Mouse (Mus musculus) midbrain, embryonic 10.5 days (tissue): ENCODE measurements around the gene Gpx3. TPM values are rescaled to one million over a fixed set of nuclear protein-coding genes. Genes with fewer than 3 reads are reported as not detected.
A peak's percentile ranks its signal among the peaks of the same experiment; 100 is the strongest.
"Not testable (repeated sequence)": the region's sequence is repeated elsewhere in the genome, so short reads cannot be mapped to it uniquely, and the experiment has no call there.

Experiments
- DNase-seq: peaks from one replicate; pipeline ENCODE4 v3.0.0-alpha.2; 2017; ENCODE audit warnings: low spot score
- H3K27ac ChIP-seq: fragments of 300-500 bp; sonication (generic); replicated peaks from 2 replicates; pipeline ENCODE4 v1.5.1; 2016; ENCODE audit warnings: mild to moderate bottlenecking
- H3K27me3 ChIP-seq: fragments of 300-500 bp; sonication (generic); 2 replicates; pipeline ENCODE4 v1.6.1; 2016; ENCODE audit warnings: low read depth, mild to moderate bottlenecking; ENCODE audit not compliant: poor library complexity, severe bottlenecking
- H3K36me3 ChIP-seq: fragments of 300-500 bp; sonication (generic); 2 replicates; pipeline ENCODE4 v1.6.1; 2016; ENCODE audit warnings: mild to moderate bottlenecking, moderate library complexity
- H3K4me1 ChIP-seq: fragments of 300-500 bp; sonication (generic); 2 replicates; pipeline ENCODE4 v1.6.1; 2016
- H3K4me3 ChIP-seq: fragments of 300-500 bp; sonication (generic); 2 replicates; pipeline ENCODE4 v1.5.1; 2016; ENCODE audit warnings: mild to moderate bottlenecking, moderate library complexity
- H3K9me3 ChIP-seq: fragments of 300-500 bp; sonication (generic); replicated peaks from 2 replicates; pipeline ENCODE4 v1.6.1; 2016; ENCODE audit warnings: mild to moderate bottlenecking
- WGBS: fragments of 180-500 bp; shearing (Covaris S2); methylation state at CpG from one replicate; pipeline ENCODE4 v1.1.7; 2016; 5-methylcytosine and 5-hydroxymethylcytosine counted together
- polyA plus RNA-seq: library from polyadenylated mRNA; unstranded; fragments of >200 nt; fragmentation: Nextera tagmentation; extraction: Ambion mirVana; gene quantifications from 2 replicates; pipeline ENCODE4 v1.2.1, GENCODE M21; 2016

Gene Gpx3
- polyA plus RNA-seq, 1 experiment from 2014 or later: 72.1 TPM

GRCm38 (mm10) chr11:54887927-54888326 lies 14.3 kb upstream of the Gpx3 start:
- Histone ChIP-seq H3K27ac (no peak overlapping the region), H3K36me3 (no peaks in the 10 kb centered on the region), H3K4me3 (no peak overlapping the region), H3K9me3 (no peaks in the 10 kb centered on the region), H3K4me1 (peaks cover 17% of the 10 kb centered on the region), H3K27me3 (no peaks in the 10 kb centered on the region)
- no peak for DNase-seq
- 89% methylated on average over 6 of the region's 6 CpGs for WGBS

GRCm38 (mm10) chr11:54891341-54891740 lies 10.9 kb upstream of the Gpx3 start:
- H3K36me3 ChIP-seq: no peaks in the 10 kb centered on the region
- H3K27me3 ChIP-seq: no peaks in the 10 kb centered on the region
- H3K27ac ChIP-seq: no peak overlapping the region
- no peak overlapping the region for H3K4me3 ChIP-seq
- H3K9me3 ChIP-seq: no peaks in the 10 kb centered on the region
- no peak for DNase-seq
- peaks cover 13% of the 10 kb centered on the region for H3K4me1 ChIP-seq
- WGBS: 81% methylated on average over 5 of the region's 5 CpGs

GRCm38 (mm10) chr11:54892091-54892490 lies 10.2 kb upstream of the Gpx3 start:
- DNase-seq: no peak
- no peaks in the 10 kb centered on the region for H3K9me3 ChIP-seq
- peaks cover 13% of the 10 kb centered on the region for H3K4me1 ChIP-seq
- no peak overlapping the region for H3K27ac ChIP-seq
- H3K27me3 ChIP-seq: no peaks in the 10 kb centered on the region
- no peaks in the 10 kb centered on the region for H3K36me3 ChIP-seq
- no peak overlapping the region for H3K4me3 ChIP-seq
- 56% methylated on average over 7 of the region's 7 CpGs for WGBS

GRCm38 (mm10) chr11:54894589-54894988 lies 7.7 kb upstream of the Gpx3 start:
- no peak for DNase-seq
- WGBS: 81% methylated on average over 9 of the region's 9 CpGs
- H3K27ac ChIP-seq: no peak overlapping the region
- H3K9me3 ChIP-seq: no peaks in the 10 kb centered on the region
- peaks cover 19% of the 10 kb centered on the region for H3K4me1 ChIP-seq
- no peaks in the 10 kb centered on the region for H3K27me3 ChIP-seq
- H3K36me3 ChIP-seq: no peaks in the 10 kb centered on the region
- H3K4me3 ChIP-seq: no peak overlapping the region

- not testable (repeated sequence) for H3K27ac ChIP-seq, H3K27me3 ChIP-seq, H3K9me3 ChIP-seq, H3K4me3 ChIP-seq, DNase-seq, H3K36me3 ChIP-seq
- H3K4me1 ChIP-seq: peaks cover 18% of the 10 kb centered on the region
- 96% methylated on average over 3 of the region's 3 CpGs for WGBS
Measured at GRCm38 (mm10) chr11:54896646-54897045, 5.6 kb upstream of the Gpx3 start.

GRCm38 (mm10) chr11:54897470-54897869 lies 4.8 kb upstream of the Gpx3 start:
- DNase-seq: no peak
- WGBS: 57% methylated on average over 5 of the region's 5 CpGs
- Histone ChIP-seq H3K4me3 (no peak overlapping the region), H3K27ac (no peak overlapping the region), H3K27me3 (no peaks in the 10 kb centered on the region; the same call in 1 of the 2 replicates), H3K9me3 (no peaks in the 10 kb centered on the region), H3K4me1 (peaks cover 15% of the 10 kb centered on the region), H3K36me3 (no peaks in the 10 kb centered on the region)

GRCm38 (mm10) chr11:54899657-54900056 lies 2.6 kb upstream of the Gpx3 start:
- no peak for DNase-seq
- Histone ChIP-seq H3K27me3 (peaks cover 9% of the 10 kb centered on the region), H3K9me3 (no peaks in the 10 kb centered on the region), H3K4me3 (no peak overlapping the region), H3K4me1 (peaks cover 31% of the 10 kb centered on the region), H3K36me3 (no peaks in the 10 kb centered on the region), H3K27ac (no peak overlapping the region)
- 75% methylated on average over 4 of the region's 4 CpGs for WGBS

- peak overlapping the region; percentile 67 for H3K4me3 ChIP-seq
- peaks cover 9% of the 10 kb centered on the region for H3K27me3 ChIP-seq
- H3K27ac ChIP-seq: peak overlapping the region; percentile 70; the same call in 1 of the 2 replicates
- DNase-seq: no peak
- 76% methylated on average over 5 of the region's 5 CpGs for WGBS
- no peaks in the 10 kb centered on the region for H3K9me3 ChIP-seq
- H3K36me3 ChIP-seq: peaks cover 9% of the 10 kb centered on the region; the same call in 1 of the 2 replicates
- peaks cover 27% of the 10 kb centered on the region for H3K4me1 ChIP-seq
Measured at GRCm38 (mm10) chr11:54903339-54903738, 1.1 kb downstream of the Gpx3 start.

GRCm38 (mm10) chr11:54903940-54904706 lies 1.9 kb downstream of the Gpx3 start:
- no peak overlapping the region for H3K4me3 ChIP-seq
- no peak for DNase-seq
- WGBS: 68% methylated on average over 4 of the region's 4 CpGs

GRCm38 (mm10) chr11:54905086-54905485 lies 2.8 kb downstream of the Gpx3 start:
- no peaks in the 10 kb centered on the region for H3K9me3 ChIP-seq
- H3K4me1 ChIP-seq: peaks cover 27% of the 10 kb centered on the region
- no peak overlapping the region for H3K27ac ChIP-seq
- no peak overlapping the region for H3K4me3 ChIP-seq
- H3K27me3 ChIP-seq: peaks cover 9% of the 10 kb centered on the region
- 92% methylated on average over 3 of the region's 3 CpGs for WGBS
- no peak for DNase-seq
- H3K36me3 ChIP-seq: peaks cover 23% of the 10 kb centered on the region

More at GRCm38 (mm10) chr11:54903940-54904706, 1.9 kb downstream of the Gpx3 start:
- Histone ChIP-seq H3K27ac (no peak overlapping the region), H3K4me1 (peaks cover 27% of the 10 kb centered on the region), H3K9me3 (no peaks in the 10 kb centered on the region), H3K36me3 (peaks cover 13% of the 10 kb centered on the region), H3K27me3 (peaks cover 9% of the 10 kb centered on the region)

- peaks cover 31% of the 10 kb centered on the region for H3K36me3 ChIP-seq
- H3K9me3 ChIP-seq: no peaks in the 10 kb centered on the region
- no peak overlapping the region for H3K27ac ChIP-seq
- no peak for DNase-seq
- peaks cover 9% of the 10 kb centered on the region for H3K27me3 ChIP-seq
- 75% methylated on average over 4 of the region's 4 CpGs for WGBS
- peaks cover 27% of the 10 kb centered on the region for H3K4me1 ChIP-seq
- no peak overlapping the region for H3K4me3 ChIP-seq
Measured at GRCm38 (mm10) chr11:54905931-54906330, 3.7 kb downstream of the Gpx3 start.

GRCm38 (mm10) chr11:54906466-54906865 lies 4.2 kb downstream of the Gpx3 start:
- DNase-seq: no peak
- WGBS: 86% methylated on average over 4 of the region's 4 CpGs
- H3K36me3 ChIP-seq: peaks cover 37% of the 10 kb centered on the region

GRCm38 (mm10) chr11:54907259-54907658 lies 5.0 kb downstream of the Gpx3 start:
- peaks cover 26% of the 10 kb centered on the region for H3K4me1 ChIP-seq
- no peak for DNase-seq
- no peaks in the 10 kb centered on the region for H3K9me3 ChIP-seq
- no peak overlapping the region for H3K27ac ChIP-seq
- H3K27me3 ChIP-seq: peaks cover 9% of the 10 kb centered on the region
- WGBS: 91% methylated on average over 5 of the region's 5 CpGs
- peaks cover 39% of the 10 kb centered on the region for H3K36me3 ChIP-seq
- H3K4me3 ChIP-seq: no peak overlapping the region

More at GRCm38 (mm10) chr11:54906466-54906865, 4.2 kb downstream of the Gpx3 start:
- peaks cover 9% of the 10 kb centered on the region for H3K27me3 ChIP-seq
- no peak overlapping the region for H3K4me3 ChIP-seq
- no peak overlapping the region for H3K27ac ChIP-seq
- peaks cover 27% of the 10 kb centered on the region for H3K4me1 ChIP-seq
- no peaks in the 10 kb centered on the region for H3K9me3 ChIP-seq
